Mouse (Mus musculus): ENCODE results near the gene Irak3. TPM values are rescaled to one million over a fixed set of nuclear protein-coding genes. Genes with fewer than 3 reads are reported as not detected.
A peak's percentile ranks its signal among the peaks of the same experiment; 100 is the strongest.

Irak3 gene
- polyA plus RNA-seq (2012; rRNA removed) (0.70 and 0.78 TPM in 2 replicates), polyA plus RNA-seq (2014; fragmentation: Nextera tagmentation; extraction: Ambion mirVana) (0.85 and 1.4 TPM in 2 replicates)

DNA sequence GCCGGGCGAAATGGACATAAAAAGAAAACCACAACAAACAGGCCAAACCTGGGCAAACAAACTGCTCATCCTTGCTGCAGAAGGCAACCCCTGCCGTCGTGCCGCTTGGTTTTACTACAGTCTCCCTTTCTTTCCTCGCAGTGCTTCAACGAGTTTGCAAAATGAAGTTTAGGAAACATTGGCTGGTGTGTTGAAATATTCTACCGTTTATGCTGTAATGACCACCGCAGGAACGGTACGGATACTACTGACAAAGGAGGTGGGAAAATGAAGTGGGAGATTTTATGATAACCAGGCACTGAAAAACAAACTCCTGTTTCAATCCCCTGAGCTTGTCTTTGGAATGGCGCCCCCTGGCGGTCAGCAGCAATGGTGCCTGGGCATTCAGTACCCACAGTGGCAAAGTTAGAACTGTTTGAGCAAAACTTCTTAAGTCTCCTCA lies at the start of gene Irak3:
TSS of gene Irak3 (minus strand) at position 170 of the 442 bp plus-strand sequence.
- Histone ChIP-seq H3K4me1 (replicated peaks; ENCODE audit: control insufficient read depth in 2 of 2, insufficient read depth in 2 of 2, low read length in 1 of 2) (no peaks in the 10 kb centered on the region; a peak in 2 of 4 replicates), H3K27ac (no peak within 1 kb of the TSS), H3K9me3 (ENCODE audit: control insufficient read depth, low read length) (no peaks in the 10 kb centered on the region), H3K27me3 (ENCODE audit: control insufficient read depth, insufficient read depth, low read length) (peaks cover 10% of the 10 kb centered on the region), H3K4me2 (ENCODE audit: low read depth) (peak within 1 kb of the TSS; percentile 97), H3K36me3 (replicated peaks; ENCODE audit: control insufficient read depth, insufficient read depth, low read depth) (no peaks in the 10 kb centered on the region), H3K9ac (replicated peaks) (peak within 1 kb of the TSS; percentile 54), H3K4me3 (ENCODE audit: insufficient read depth in 1 of 2, low read depth in 2 of 2, low read length in 2 of 2) (peak within 1 kb of the TSS; percentile 44 to 65)
- TF ChIP-seq CTCF (IDR thresholded peaks at IDR 0.05; ENCODE audit: low read depth) (peak; percentile 97), EP300 (IDR thresholded peaks at IDR 0.05; ENCODE audit: low read depth) (no peak)
- under 1% methylated on average over 13 of the region's 13 CpGs for WGBS (ENCODE audit: insufficient replicate concordance)
- ATAC-seq (ENCODE audit: insufficient read depth), result peak; percentile 61
- DNase-seq (ENCODE audit: low read depth in 3 of 3, low spot score in 3 of 3), result peak; percentile 54 to 63 (median 59)

DNA sequence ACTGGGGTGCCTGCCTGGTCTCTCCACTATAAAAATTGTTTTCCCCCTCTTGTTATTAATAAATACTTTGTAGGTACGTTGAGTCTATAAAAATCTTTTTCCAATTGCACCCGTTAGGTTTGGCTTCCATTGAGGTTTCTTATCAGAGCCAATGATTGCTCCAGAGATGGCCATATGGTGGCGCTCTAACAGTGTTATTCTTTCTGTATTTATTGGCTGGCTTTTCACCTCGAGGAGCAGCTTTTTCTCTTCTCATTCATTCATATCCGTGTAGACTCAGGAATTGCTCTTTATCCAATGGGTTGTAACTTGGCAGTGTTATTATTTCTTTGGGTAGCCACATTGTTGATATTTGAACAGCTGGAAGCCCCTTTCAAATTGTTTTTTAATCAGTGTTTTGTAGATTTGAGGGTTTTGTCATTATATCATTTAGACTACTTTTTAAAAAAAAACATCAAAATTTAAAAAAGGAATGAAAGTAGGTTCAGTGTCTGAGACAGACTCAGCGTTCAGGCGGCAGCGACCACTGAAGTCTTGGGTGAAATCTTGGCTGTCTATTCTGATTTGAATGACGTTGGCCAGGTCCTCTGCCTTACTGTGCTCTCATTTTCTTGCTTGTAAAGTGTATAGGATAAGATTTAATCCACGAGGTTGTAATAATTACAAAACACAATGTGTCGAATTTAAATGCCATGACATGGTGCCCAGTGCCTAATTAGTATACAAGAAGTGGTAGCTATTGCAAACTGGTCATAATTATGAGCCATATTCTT lies 49.2 kb upstream of the Irak3 start:
- DNase-seq (ENCODE audit: low read depth in 3 of 3, low spot score in 3 of 3), result no peak
- WGBS (ENCODE audit: insufficient replicate concordance), result 44% methylated on average over 11 of the region's 11 CpGs
- TF ChIP-seq EP300 (IDR thresholded peaks at IDR 0.05; ENCODE audit: low read depth) (no peak), CTCF (IDR thresholded peaks at IDR 0.05; ENCODE audit: low read depth) (no peak)

DNA sequence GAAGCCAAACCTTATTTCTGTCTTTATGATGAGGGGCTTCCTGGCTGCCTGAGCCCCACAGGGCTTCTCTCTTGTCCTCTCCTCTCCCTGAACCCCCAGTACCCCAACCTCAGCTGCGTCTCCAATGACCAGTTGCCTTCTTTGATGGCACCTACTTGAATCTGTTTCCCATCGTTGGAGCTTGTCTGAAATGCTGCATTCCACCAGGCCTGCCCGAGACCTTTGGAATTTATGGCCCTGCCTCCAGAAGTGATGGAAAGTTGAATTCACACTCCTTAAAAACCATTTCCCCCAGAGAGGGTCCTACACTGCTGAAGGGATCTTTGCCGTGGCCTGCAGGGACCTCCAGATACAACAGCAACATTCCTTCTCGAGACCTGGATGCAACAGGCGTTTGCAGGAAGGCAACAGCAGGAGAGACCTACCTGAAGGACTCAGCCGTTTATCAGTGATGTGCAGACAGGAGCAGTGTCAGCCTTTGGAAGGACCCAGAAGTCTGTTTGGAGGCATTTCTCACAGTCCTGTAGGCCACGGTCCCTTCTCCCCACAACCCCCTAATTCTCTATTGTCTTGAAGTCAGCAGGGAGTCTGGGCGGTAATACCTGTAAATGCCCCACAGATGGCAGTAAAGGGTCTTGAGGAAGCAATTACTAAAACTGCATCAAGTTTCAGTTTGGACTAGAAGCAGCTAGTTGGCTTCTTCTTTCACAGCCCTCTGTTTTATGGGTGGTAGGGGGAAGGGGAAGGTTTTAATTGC lies 45.2 kb upstream of the Irak3 start:
- WGBS (ENCODE audit: insufficient replicate concordance), result 33% methylated on average over 9 of the region's 9 CpGs
- H3K36me3 ChIP-seq (replicated peaks; ENCODE audit: control insufficient read depth, insufficient read depth, low read depth), result no peaks in the 10 kb centered on the region
- H3K4me1 ChIP-seq (replicated peaks; ENCODE audit: control insufficient read depth in 2 of 2, insufficient read depth in 2 of 2, low read length in 1 of 2), result no peaks in the 10 kb centered on the region
- TF ChIP-seq EP300 (IDR thresholded peaks at IDR 0.05; ENCODE audit: low read depth) (no peak), CTCF (IDR thresholded peaks at IDR 0.05; ENCODE audit: low read depth) (peak; percentile 54)
- no peaks in the 10 kb centered on the region for H3K9me3 ChIP-seq (ENCODE audit: control insufficient read depth, low read length)
- no peak overlapping the region for H3K27ac ChIP-seq
- no peak overlapping the region for H3K4me2 ChIP-seq (ENCODE audit: low read depth)
- H3K27me3 ChIP-seq (ENCODE audit: control insufficient read depth, insufficient read depth, low read length), result no peaks in the 10 kb centered on the region
- no peak overlapping the region for H3K9ac ChIP-seq (replicated peaks)
- ATAC-seq (ENCODE audit: insufficient read depth) (no peak), DNase-seq (ENCODE audit: low read depth in 3 of 3, low spot score in 3 of 3) (peak in 2 of 3 experiments; percentile 33 to 37)
- H3K4me3 ChIP-seq (ENCODE audit: insufficient read depth in 1 of 2, low read depth in 2 of 2, low read length in 2 of 2), result no peak overlapping the region

More for the DNA sequence above, 49.2 kb upstream of the Irak3 start:
- no peaks in the 10 kb centered on the region for H3K4me1 ChIP-seq (replicated peaks; ENCODE audit: control insufficient read depth in 2 of 2, insufficient read depth in 2 of 2, low read length in 1 of 2)
- H3K4me2 ChIP-seq (ENCODE audit: low read depth), result no peak overlapping the region
- H3K27ac ChIP-seq, result no peak overlapping the region
- ATAC-seq (ENCODE audit: insufficient read depth), result no peak
- no peaks in the 10 kb centered on the region for H3K36me3 ChIP-seq (replicated peaks; ENCODE audit: control insufficient read depth, insufficient read depth, low read depth)
- H3K9ac ChIP-seq (replicated peaks), result no peak overlapping the region
- H3K4me3 ChIP-seq (ENCODE audit: insufficient read depth in 1 of 2, low read depth in 2 of 2, low read length in 2 of 2), result no peak overlapping the region
- no peaks in the 10 kb centered on the region for H3K9me3 ChIP-seq (ENCODE audit: control insufficient read depth, low read length)
- no peaks in the 10 kb centered on the region for H3K27me3 ChIP-seq (ENCODE audit: control insufficient read depth, insufficient read depth, low read length)

DNA sequence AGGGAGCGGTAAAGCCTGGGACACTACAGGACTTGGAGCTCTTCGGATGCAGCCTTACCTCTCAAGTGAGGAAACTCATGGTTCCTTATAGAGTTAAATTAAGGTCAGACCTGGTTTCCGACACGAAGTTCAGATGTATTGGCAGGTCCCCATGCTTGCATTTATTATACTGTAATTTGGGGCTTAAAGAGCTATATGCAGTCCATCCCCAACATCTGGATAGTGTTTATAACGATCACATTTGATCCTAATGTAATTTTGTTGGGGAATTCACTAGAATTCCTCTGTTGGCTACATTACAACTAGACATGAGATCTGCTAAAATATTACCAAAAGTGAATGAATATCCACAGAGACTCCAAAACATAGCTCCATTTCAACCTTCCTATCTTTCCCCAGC lies 43.8 kb upstream of the Irak3 start:
- no peaks in the 10 kb centered on the region for H3K4me1 ChIP-seq (replicated peaks; ENCODE audit: control insufficient read depth in 2 of 2, insufficient read depth in 2 of 2, low read length in 1 of 2)
- H3K4me2 ChIP-seq (ENCODE audit: low read depth), result no peak overlapping the region
- no peak for TF ChIP-seq EP300 (IDR thresholded peaks at IDR 0.05; ENCODE audit: low read depth)
- no peak for TF ChIP-seq CTCF (IDR thresholded peaks at IDR 0.05; ENCODE audit: low read depth)
- DNase-seq (ENCODE audit: low read depth in 3 of 3, low spot score in 3 of 3) (no peak), ATAC-seq (ENCODE audit: insufficient read depth) (no peak)
- WGBS (ENCODE audit: insufficient replicate concordance), result 70% methylated on average over 5 of the region's 5 CpGs
- no peak overlapping the region for H3K4me3 ChIP-seq (ENCODE audit: insufficient read depth in 1 of 2, low read depth in 2 of 2, low read length in 2 of 2)
- no peaks in the 10 kb centered on the region for H3K9me3 ChIP-seq (ENCODE audit: control insufficient read depth, low read length)
- no peaks in the 10 kb centered on the region for H3K27me3 ChIP-seq (ENCODE audit: control insufficient read depth, insufficient read depth, low read length)
- H3K27ac ChIP-seq, result no peak overlapping the region
- no peaks in the 10 kb centered on the region for H3K36me3 ChIP-seq (replicated peaks; ENCODE audit: control insufficient read depth, insufficient read depth, low read depth)
- H3K9ac ChIP-seq (replicated peaks), result no peak overlapping the region

DNA sequence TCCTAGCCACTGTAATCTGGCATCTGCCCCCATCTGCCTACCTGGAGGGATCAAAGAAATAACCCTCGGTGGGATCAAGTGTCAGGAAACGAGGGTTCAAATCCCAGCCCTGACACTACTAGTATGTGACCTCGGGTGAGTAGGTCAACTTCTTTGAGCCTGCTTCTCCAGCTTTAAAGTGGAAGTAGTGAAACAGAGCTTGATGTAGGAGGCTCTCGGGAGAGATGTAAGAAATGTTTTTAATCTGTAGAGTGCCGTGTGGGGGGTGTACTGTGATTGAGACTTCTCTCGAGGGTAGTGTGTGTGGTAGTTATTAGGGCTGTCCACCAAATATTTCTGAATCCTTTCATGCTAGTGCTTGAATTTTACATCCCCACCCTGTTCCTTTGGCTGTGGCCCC lies 40.5 kb upstream of the Irak3 start:
- H3K9me3 ChIP-seq (ENCODE audit: control insufficient read depth, low read length), result no peaks in the 10 kb centered on the region
- WGBS (ENCODE audit: insufficient replicate concordance), result 50% methylated on average over 6 of the region's 6 CpGs
- DNase-seq (ENCODE audit: low read depth in 3 of 3, low spot score in 3 of 3), result no peak
- no peak for TF ChIP-seq EP300 (IDR thresholded peaks at IDR 0.05; ENCODE audit: low read depth)
- no peak for TF ChIP-seq CTCF (IDR thresholded peaks at IDR 0.05; ENCODE audit: low read depth)
- no peak overlapping the region for H3K4me2 ChIP-seq (ENCODE audit: low read depth)
- H3K36me3 ChIP-seq (replicated peaks; ENCODE audit: control insufficient read depth, insufficient read depth, low read depth), result no peaks in the 10 kb centered on the region
- no peak overlapping the region for H3K9ac ChIP-seq (replicated peaks)
- H3K4me3 ChIP-seq (ENCODE audit: insufficient read depth in 1 of 2, low read depth in 2 of 2, low read length in 2 of 2), result no peak overlapping the region
- no peaks in the 10 kb centered on the region for H3K27me3 ChIP-seq (ENCODE audit: control insufficient read depth, insufficient read depth, low read length)
- no peaks in the 10 kb centered on the region for H3K4me1 ChIP-seq (replicated peaks; ENCODE audit: control insufficient read depth in 2 of 2, insufficient read depth in 2 of 2, low read length in 1 of 2)
- ATAC-seq (ENCODE audit: insufficient read depth), result no peak
- H3K27ac ChIP-seq, result no peak overlapping the region
